In genomic region chr10:17947960-17948730, GRCm38 (mm10) we compare ENCODE assay signal across 8 mouse cellular contexts. TPM values are rescaled to one million over a fixed set of nuclear protein-coding genes. Genes with fewer than 3 reads are reported as not detected.
DNase-seq lines count a peak whose midpoint lies in the region; ATAC-seq and TF ChIP-seq lines count a peak whose summit lies in the region.

Heca (minus strand) TSS chr10:17948067.

- no peak for TF ChIP-seq CTCF in layer of hippocampus, adult 2 months (conservative IDR thresholded peaks at IDR 0.05)
- TF ChIP-seq CTCF in lung, embryonic 14.5 days (IDR thresholded peaks at IDR 0.05; ENCODE audit: low read depth): no peak
- TF ChIP-seq CTCF in olfactory bulb, adult 2 months (IDR thresholded peaks at IDR 0.05; ENCODE audit: insufficient read depth, low read depth, low read length): no peak
- TF ChIP-seq CTCF in thymus, adult 2 months (IDR thresholded peaks at IDR 0.05; ENCODE audit: borderline replicate concordance, control insufficient read depth, extremely low read depth, insufficient read depth, low read length, poor library complexity): 0 out of 2 replicates have a peak, but pooled peaks have one; percentile 13

- H3K9ac ChIP-seq in forebrain, embryonic 16.5 days (replicated peaks; ENCODE audit: low read depth, low read length): peak within 1 kb of the TSS; percentile 84
- peak within 1 kb of the TSS; percentile 82 for H3K9ac ChIP-seq in lung, embryonic 14.5 days

- H3K27me3 ChIP-seq in forebrain, embryonic 16.5 days (replicated peaks; ENCODE audit: control insufficient read depth, insufficient read depth, low read length): no peaks in the 10 kb centered on the region
- no peaks in the 10 kb centered on the region for H3K27me3 ChIP-seq in lung, embryonic 14.5 days (ENCODE audit: insufficient read depth, low read length)
- H3K27me3 ChIP-seq in thymus, adult 2 months (ENCODE audit: control insufficient read depth, insufficient read depth, low read length): no peaks in the 10 kb centered on the region

- DNase-seq in ES-CJ7 (ENCODE audit: low read depth, low spot score): peak; percentile 94
- peak; percentile 86 for DNase-seq in cerebellum, adult 11-12 months
- DNase-seq in heart, postnatal 36 days: peak; percentile 88
- peak; percentile 84 to 91 for DNase-seq in layer of hippocampus, adult 2 months (ENCODE audit: low spot score in 2 of 2)
- peak; percentile 93 for DNase-seq in lung, embryonic 14.5 days
- DNase-seq in thymus, adult 2 months: peak; percentile 82

- H3K36me3 ChIP-seq in forebrain, embryonic 16.5 days (ENCODE audit: control insufficient read depth, insufficient read depth): no peaks in the 10 kb centered on the region
- H3K36me3 ChIP-seq in lung, embryonic 14.5 days (ENCODE audit: insufficient read depth): no peaks in the 10 kb centered on the region
- H3K36me3 ChIP-seq in thymus, adult 2 months (ENCODE audit: control insufficient read depth, insufficient read depth, low read length): no peaks in the 10 kb centered on the region

- 0 out of 2 replicates have a peak, but pooled peaks have one; percentile 38 for TF ChIP-seq POLR2A in olfactory bulb, adult 2 months (IDR thresholded peaks at IDR 0.05; ENCODE audit: insufficient read depth, low read depth, low read length)
- peak; percentile 80 for TF ChIP-seq POLR2A in thymus, adult 2 months (IDR thresholded peaks at IDR 0.05; ENCODE audit: control insufficient read depth, extremely low read depth, insufficient read depth, low read length, poor library complexity)

- intact Hi-C loops in heart, postnatal 36 days (cut with DNase I): loop anchor here (5.0 kb wide), 3 partner anchors 74 to 226 kb away; partner anchors contain the start of genes Abracl, Cited2 and Txlnb

- ATAC-seq in forebrain, embryonic 16.5 days: peak; percentile 96
- peak; percentile 95 for ATAC-seq in lung, embryonic 14.5 days (ENCODE audit: insufficient read depth)

- H3K4me2 ChIP-seq in forebrain, embryonic 16.5 days (ENCODE audit: low read length): peak within 1 kb of the TSS; percentile 58
- H3K4me2 ChIP-seq in lung, embryonic 14.5 days: peak within 1 kb of the TSS; percentile 63

- H3K9me3 ChIP-seq in forebrain, embryonic 16.5 days (ENCODE audit: control insufficient read depth, low read length): no peaks in the 10 kb centered on the region
- no peaks in the 10 kb centered on the region for H3K9me3 ChIP-seq in lung, embryonic 14.5 days (ENCODE audit: low read depth, low read length)

- peak within 1 kb of the TSS; percentile 88 for H3K4me3 ChIP-seq in forebrain, embryonic 16.5 days (replicated peaks; ENCODE audit: low read length)
- peak within 1 kb of the TSS; percentile 75 for H3K4me3 ChIP-seq in layer of hippocampus, adult 2 months
- H3K4me3 ChIP-seq in lung, embryonic 14.5 days (ENCODE audit: low read depth, low read length): peak within 1 kb of the TSS; percentile 85
- peak within 1 kb of the TSS; percentile 96 for H3K4me3 ChIP-seq in olfactory bulb, adult 2 months (ENCODE audit: insufficient read depth, low read depth, low read length)
- H3K4me3 ChIP-seq in thymus, adult 2 months (ENCODE audit: control insufficient read depth, insufficient read depth, low read length): peak within 1 kb of the TSS; percentile 99

- peaks cover 12% of the 10 kb centered on the region for H3K4me1 ChIP-seq in forebrain, embryonic 16.5 days (replicated peaks; ENCODE audit: control insufficient read depth, insufficient read depth, low read length)
- H3K4me1 ChIP-seq in lung, embryonic 14.5 days (ENCODE audit: insufficient read depth): 0 out of 2 replicates have a peak, but pooled peaks cover 3% of the 10 kb centered on the region
- H3K4me1 ChIP-seq in olfactory bulb, adult 2 months (ENCODE audit: control insufficient read depth, insufficient read depth, low read length): 0 out of 2 replicates have a peak, but pooled peaks cover 2% of the 10 kb centered on the region
- H3K4me1 ChIP-seq in thymus, adult 2 months (replicated peaks; ENCODE audit: control insufficient read depth, insufficient read depth, low read length): no peaks in the 10 kb centered on the region

- H3K27ac ChIP-seq in forebrain, embryonic 16.5 days (ENCODE audit: low read length): peak within 1 kb of the TSS; percentile 80
- H3K27ac ChIP-seq in layer of hippocampus, adult 2 months: peak within 1 kb of the TSS; percentile 85
- H3K27ac ChIP-seq in lung, embryonic 14.5 days (ENCODE audit: low read depth): peak within 1 kb of the TSS; percentile 92
- H3K27ac ChIP-seq in olfactory bulb, adult 2 months (ENCODE audit: insufficient read depth, low read depth, low read length): peak within 1 kb of the TSS; percentile 61
- peak within 1 kb of the TSS; percentile 66 for H3K27ac ChIP-seq in thymus, adult 2 months (ENCODE audit: control insufficient read depth, insufficient read depth, low read length)

- 8% methylated on average over 47 of the region's 50 CpGs for WGBS in forebrain, embryonic 16.5 days
- WGBS in lung, embryonic 14.5 days: 5% methylated on average over 50 of the region's 50 CpGs
- WGBS in olfactory bulb, adult 2 months: 5% methylated on average over 49 of the region's 50 CpGs
- WGBS in thymus, adult 2 months: 11% methylated on average over 50 of the region's 50 CpGs

RNA-seq across cellular contexts. Expression of gene Heca, which starts in this region (rescaled TPM):
- 6.3 and 7.0 TPM in 2 replicates for polyA plus RNA-seq in forebrain, embryonic 16.5 days (2015; fragmentation: Nextera tagmentation; extraction: Ambion mirVana)
- total RNA-seq in heart, postnatal 36 days (2021): 10 to 100 TPM; 33.4 to 34.3 TPM
- 10 to 100 TPM; 25.8 to 30.3 TPM for total RNA-seq in layer of hippocampus, adult 2 months (2021)
- polyA plus RNA-seq in lung, embryonic 14.5 days (2014; fragmentation: Nextera tagmentation; extraction: Ambion mirVana): 3.3 and 4.4 TPM in 2 replicates
- not detected in 2 replicates for polyA plus RNA-seq in olfactory bulb, adult 2 months (2012; ENCODE audit: insufficient read depth, insufficient read length, low replicate concordance, missing spikeins)
- polyA plus RNA-seq in thymus, adult 2 months (2012; rRNA removed): 34.0 and 37.9 TPM in 2 replicates

Comparison
In these comparisons a context has a peak if more than half of its experiments do, and no peak if none do; other contexts are left out.
1. Peak in every context shown above with its lines: DNase-seq, ATAC-seq, H3K4me3 ChIP-seq and H3K27ac ChIP-seq.